Mouse (Mus musculus) retina, adult 2 months (tissue): Measurements from ENCODE around the gene E2f2.

Source experiments
- DNase-seq: peaks from one replicate; pipeline ENCODE4 v3.0.0-alpha.2; 2012; ENCODE audit warnings: low read depth, low spot score

The E2f2 gene

DNA sequence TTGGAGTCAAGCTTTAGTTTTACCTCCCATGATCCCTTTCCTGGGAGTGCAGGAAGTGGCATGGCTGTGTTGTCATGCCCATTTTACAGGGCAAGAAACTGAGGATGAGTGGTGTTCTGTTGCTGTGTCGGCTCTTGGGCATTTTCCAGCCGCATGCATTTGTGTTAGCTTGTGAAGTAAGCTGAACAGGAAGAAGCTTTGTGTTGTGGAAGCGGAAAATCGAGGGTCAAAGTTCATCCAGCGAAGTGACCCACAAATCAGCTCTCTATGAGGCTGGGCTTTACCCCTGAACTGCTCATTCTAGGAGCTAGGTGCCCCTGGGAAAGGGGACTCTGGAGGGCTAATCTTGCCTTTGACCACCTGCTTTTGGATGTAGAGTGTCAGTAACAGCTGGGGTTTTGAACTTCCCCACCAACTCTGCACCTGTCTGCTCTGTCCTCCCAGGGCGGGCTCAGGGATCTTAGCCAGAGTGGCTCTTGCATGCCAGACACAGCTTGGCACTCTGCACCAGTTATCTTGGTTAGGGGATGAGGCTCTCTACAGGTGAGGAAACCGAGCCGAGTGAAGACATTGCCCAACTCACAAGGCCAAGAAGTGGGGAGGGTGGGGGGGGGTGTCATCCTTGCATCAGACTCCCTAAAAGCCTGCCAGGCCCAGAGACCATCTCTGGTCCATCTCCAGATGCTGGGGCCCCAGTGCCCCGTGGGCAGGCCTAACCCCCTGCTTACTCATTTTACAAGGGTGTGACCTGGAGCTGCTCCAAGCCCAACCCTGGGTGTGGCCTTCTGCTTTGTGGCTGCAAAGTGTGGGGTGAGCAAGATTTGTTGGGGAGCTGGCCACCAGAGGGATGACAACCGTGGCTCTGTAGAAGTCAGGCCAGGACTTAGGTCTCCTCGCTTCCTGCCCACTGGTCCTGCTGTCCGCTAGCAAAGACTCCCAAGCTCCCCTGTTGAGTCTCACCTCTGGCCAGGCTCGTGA lies 2.3 kb downstream of the E2f2 start:
- no peak for DNase-seq

DNA sequence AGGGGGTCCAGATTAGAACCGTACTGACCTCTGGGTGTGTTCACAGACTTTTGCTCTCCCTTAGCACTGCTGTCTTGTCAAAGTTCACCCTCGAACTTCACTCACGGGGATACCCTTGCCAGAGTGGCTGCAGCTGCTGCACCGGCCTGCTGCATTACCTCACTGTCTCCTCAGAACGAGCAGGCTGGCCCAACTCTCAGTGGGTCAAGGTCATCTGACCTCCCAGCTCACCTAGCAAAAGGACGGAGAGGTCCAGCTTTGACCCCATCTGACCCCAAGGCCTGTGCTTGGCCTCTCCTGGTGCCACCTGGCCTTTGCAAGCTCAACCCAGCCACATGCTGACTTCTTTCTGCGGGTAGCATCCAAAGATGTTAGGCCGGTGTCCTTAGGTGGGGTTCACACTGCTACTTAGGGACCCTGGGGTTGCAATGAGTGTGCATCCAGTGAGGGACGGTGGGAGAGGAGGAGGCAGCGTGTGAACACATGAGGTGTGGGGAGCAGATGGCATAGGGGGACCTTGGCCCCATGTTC lies 3.9 kb downstream of the E2f2 start:
- no peak for DNase-seq

- DNase-seq = no peak
Observed at GRCm38 (mm10) chr4:136177244-136177611, 5.0 kb downstream of the E2f2 start.

GRCm38 (mm10) chr4:136177612-136178474 lies 5.6 kb downstream of the E2f2 start:
- DNase-seq = no peak

GRCm38 (mm10) chr4:136178475-136178921 lies 6.3 kb downstream of the E2f2 start:
- no peak for DNase-seq

- no peak for DNase-seq
Observed at GRCm38 (mm10) chr4:136179456-136179855, 7.3 kb downstream of the E2f2 start.

DNA sequence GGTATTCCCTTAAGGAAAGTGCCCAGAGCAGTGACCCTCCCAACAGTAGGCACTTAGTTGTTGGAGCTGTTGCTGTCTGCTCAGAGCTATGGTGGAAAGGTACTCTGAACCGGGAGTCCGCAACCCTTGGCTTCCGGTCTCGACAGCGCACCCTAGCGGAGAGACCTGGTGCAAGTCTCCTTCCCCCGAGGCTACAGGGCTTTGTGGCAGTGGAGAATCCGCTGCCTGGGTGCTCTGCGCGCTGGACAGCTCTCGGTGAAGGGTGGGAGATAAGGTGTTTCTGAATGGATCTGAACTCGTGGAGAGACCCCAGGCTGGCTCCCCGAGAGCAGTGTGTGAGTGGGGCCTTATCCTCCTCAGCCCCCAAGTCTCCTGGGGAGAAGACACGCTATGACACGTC lies 7.8 kb downstream of the E2f2 start:
- DNase-seq = no peak

GRCm38 (mm10) chr4:136180408-136181330 lies 8.5 kb downstream of the E2f2 start:
- no peak for DNase-seq

DNA sequence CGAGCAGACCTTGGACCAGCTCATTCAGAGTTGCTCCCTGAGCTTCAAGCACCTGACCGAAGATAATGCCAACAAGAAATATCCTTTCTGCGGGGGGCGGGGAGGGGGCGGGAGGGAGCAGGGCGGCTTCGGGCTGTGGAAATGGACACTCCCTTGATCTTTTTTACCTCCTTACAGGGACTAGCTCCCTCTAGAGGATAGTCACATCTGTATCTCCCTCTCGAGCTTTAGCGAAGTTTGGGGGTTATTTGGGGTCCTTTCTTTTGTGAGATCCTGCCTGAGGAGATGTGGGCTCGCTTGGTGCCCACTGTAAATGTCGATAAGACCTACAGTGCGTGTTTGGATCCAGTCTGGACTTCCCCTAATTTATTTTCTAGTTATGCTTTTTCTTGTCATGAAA lies 9.2 kb downstream of the E2f2 start:
- DNase-seq = no peak

DNA sequence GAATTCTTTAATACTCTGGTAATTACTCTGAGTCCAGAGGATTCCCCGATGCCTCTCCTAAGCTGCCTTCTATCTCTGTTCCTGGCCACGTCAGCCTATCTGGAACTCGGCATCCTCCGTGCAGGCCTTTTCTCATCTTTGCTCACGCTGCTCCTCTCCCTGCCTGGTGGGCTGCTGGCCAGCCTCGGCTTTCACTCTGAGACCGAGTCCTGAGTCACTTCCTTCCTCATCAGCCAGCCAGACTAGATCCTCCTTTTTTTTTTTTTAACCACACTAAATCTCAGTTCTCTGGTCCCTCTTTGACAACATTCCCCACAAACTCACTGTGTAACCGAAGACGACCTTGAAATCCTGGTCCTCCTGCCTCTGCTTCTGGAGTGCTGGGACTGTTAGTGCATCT lies 13.2 kb downstream of the E2f2 start:
- no peak for DNase-seq

DNA sequence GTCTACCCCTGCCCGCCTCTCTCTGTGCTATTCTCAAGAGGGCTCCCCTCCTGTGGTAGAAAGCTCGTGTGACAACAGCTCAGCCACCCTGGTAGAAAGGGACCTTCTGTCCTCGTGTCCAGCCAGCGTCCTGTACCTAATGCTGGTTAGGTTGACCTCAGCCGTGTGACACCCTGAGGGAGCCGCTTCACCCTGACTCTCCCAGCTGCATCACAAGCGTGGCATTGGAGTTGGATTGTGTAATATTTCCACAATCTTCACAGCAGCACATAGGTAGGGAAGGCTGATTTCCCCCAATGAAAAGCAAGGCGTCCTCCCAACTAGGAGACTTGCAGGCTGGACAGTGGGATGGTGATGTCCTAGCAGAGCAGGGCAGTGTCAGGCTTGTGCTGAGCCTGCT lies 14.1 kb downstream of the E2f2 start:
- no peak for DNase-seq

- DNase-seq = no peak
Observed at GRCm38 (mm10) chr4:136186739-136187472, 14.7 kb downstream of the E2f2 start.

- DNase-seq = no peak
Observed at GRCm38 (mm10) chr4:136188973-136189737, 17.0 kb downstream of the E2f2 start.

DNA sequence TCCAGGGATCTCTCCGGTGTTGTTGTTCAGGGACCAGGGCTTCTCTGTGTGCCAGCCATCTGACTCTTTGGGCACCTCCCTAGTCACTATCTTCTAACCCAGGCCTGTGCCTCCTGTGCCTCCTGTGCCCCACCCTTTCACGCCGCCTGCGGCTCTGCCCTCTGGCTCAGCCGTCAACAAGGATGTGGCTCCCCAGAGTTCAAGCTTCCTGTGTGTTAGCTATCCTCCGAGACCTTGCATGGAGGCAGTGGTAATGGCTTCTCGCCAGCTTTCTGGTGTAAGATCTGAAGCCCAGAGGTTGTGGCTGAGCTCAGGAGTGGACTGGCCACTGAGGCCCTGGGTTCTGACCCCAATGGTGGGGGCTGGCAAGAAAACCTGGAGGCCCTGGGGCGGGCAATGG lies 17.7 kb downstream of the E2f2 start:
- no peak for DNase-seq

- no peak for DNase-seq
Observed at GRCm38 (mm10) chr4:136193571-136193970, 21.4 kb downstream of the E2f2 start.

DNA sequence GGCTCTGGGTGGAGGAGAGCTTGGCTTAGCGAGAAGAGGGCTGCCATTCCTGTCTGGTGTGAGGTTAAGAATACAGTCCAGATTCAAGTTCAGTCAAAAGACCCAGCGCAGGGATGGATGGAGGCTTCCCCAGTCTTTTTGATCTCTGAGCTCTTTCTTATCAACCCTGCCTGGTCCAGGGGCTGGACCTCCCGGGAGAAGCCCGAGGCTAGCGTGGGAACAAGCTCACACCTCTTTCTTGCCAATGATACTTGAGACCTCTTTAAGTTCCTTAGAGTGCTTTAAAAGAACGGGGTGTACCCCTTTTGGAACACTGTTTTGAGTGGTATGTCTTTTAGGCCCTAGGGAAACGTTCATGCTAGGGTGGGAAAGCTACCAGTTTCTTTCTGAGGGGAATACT lies 22.8 kb downstream of the E2f2 start:
- no peak for DNase-seq

DNA sequence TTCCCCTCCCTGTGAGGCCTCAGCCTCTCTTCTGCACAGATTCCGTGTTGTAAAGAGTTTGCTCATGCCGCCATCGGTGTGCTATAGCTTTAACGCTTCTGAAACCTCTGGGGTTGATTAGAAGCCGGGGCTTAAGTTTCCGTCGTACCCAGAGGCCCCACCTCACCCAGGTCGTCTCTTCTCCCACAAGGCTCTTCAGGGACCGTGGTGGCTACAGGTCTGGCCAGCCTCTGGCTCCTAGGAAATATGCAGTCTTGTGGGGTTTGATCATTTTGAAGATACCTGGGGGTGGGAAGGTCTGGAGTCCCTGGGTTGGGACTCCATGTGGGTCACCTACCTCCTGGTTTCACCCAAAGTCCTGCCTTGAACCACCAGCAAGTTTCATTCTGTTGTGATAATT lies 23.4 kb downstream of the E2f2 start:
- no peak for DNase-seq

DNA sequence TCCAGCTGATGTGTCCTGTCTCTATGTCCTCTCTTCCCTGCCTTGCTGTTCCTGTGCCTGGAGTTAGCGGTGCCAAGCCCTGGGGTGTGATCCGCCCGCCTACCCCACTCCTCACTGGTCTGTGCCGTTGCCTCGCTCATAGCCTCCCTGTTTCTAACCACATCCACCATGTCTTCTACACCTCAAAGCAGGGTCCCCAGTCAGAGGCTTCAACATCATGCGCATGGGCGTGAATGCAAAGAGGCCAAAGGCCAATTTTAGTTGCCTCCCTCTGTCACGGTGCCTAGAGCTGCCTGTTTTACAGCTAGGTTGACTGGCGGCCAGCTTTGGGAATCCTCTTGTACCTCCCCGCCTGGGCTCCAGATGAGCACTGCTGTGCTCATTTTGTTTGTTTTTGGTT lies 24.0 kb downstream of the E2f2 start:
- DNase-seq = no peak

GRCm38 (mm10) chr4:136198846-136199245 lies 26.7 kb downstream of the E2f2 start:
- no peak for DNase-seq
